Mouse (Mus musculus): ENCODE results near the gene Efna1. TPM values are rescaled to one million over a fixed set of nuclear protein-coding genes. Genes with fewer than 3 reads are reported as not detected.

The Efna1 gene
- polyA plus RNA-seq, 1 experiment = 13.9 TPM

DNA sequence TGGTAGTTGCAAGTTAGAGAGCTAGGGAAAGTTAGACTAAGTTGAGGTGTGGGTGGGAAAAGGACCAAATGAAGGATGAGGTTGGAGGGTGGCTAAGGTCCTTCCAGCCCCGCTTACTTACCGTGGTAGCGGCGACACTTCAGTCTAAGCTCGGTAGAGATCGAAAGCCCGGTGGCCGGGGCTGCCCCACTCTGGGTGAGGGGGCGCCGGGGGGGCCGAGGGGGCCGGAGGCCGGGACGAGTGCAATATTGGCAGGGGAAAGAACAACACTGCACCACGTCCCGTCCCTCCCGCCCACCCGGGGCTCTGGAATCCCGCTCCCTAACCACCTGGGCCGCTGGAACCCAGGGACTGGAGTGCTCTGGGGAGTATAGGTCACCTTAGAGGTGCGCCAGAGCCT, 54.0 kb downstream of the Efna1 start, which contains the start of gene Mtx1:
Gene Mtx1 (minus strand): TSS at position 189 of the 400 bp plus-strand sequence.
- TF ChIP-seq MYOD1 (IDR thresholded peaks at IDR 0.05; ENCODE audit: control insufficient read depth, insufficient read length, low read depth) = no peak
- TF ChIP-seq MYOG (IDR thresholded peaks at IDR 0.05; ENCODE audit: control insufficient read depth, extremely low read depth, insufficient read length) = no peak
- TF ChIP-seq CTCF (IDR thresholded peaks at IDR 0.05; ENCODE audit: control insufficient read depth, insufficient read depth, insufficient read length) = no peak
- TF ChIP-seq CEBPB (IDR thresholded peaks at IDR 0.05; ENCODE audit: low read depth) = no peak
- TF ChIP-seq FOSL1 (IDR thresholded peaks at IDR 0.05; ENCODE audit: insufficient read depth, low read length, poor library complexity, severe bottlenecking) = no peak
- no peak for TF ChIP-seq MAX (IDR thresholded peaks at IDR 0.05)
- no peak for TF ChIP-seq USF1 (IDR thresholded peaks at IDR 0.05; ENCODE audit: low read depth)
- Histone ChIP-seq H3ac (ENCODE audit: control insufficient read depth, insufficient read length, low read depth) (no peak within 1 kb of the TSS), H3K79me3 (ENCODE audit: low read depth) (no peaks in the 10 kb centered on the region), H3K79me2 (ENCODE audit: control insufficient read depth, insufficient read depth) (no peaks in the 10 kb centered on the region), H3K27me3 (ENCODE audit: control insufficient read depth, insufficient read depth, insufficient read length) (no peaks in the 10 kb centered on the region), H3K4me3 (ENCODE audit: insufficient read depth, poor library complexity, severe bottlenecking) (no peak within 1 kb of the TSS), H3K36me3 (ENCODE audit: control insufficient read depth, insufficient read depth) (no peaks in the 10 kb centered on the region)

DNA sequence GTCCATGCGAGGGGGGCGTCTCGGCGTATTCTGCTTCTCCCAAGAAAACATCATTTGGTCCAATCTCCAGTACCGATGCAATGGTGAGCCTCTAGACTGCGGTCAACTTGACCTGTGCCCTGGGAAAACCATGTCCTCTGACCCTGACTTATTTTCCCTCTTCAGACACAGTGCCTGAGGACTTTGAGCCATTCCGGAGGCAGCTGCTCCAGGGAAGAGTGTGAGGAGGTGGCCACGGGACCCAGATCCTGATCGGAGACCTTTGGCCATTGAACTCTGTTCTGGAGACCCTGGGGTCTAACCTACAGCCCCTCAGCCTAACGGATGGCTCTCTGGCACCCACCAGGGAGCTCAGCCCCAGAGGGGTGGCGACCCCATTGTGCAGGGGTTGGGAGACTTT, 54.6 kb downstream of the Efna1 start:
- Histone ChIP-seq H3K27me3 (ENCODE audit: control insufficient read depth, insufficient read depth, insufficient read length) (no peaks in the 10 kb centered on the region), H3K36me3 (ENCODE audit: control insufficient read depth, insufficient read depth) (no peaks in the 10 kb centered on the region), H3K79me3 (ENCODE audit: low read depth) (no peaks in the 10 kb centered on the region), H3K4me3 (ENCODE audit: insufficient read depth, poor library complexity, severe bottlenecking) (no peak overlapping the region), H3K79me2 (ENCODE audit: control insufficient read depth, insufficient read depth) (no peaks in the 10 kb centered on the region), H3ac (ENCODE audit: control insufficient read depth, insufficient read length, low read depth) (no peak overlapping the region)
- TF ChIP-seq MYOG (IDR thresholded peaks at IDR 0.05; ENCODE audit: control insufficient read depth, extremely low read depth, insufficient read length) (no peak), USF1 (IDR thresholded peaks at IDR 0.05; ENCODE audit: low read depth) (no peak), MYOD1 (IDR thresholded peaks at IDR 0.05; ENCODE audit: control insufficient read depth, insufficient read length, low read depth) (no peak), FOSL1 (IDR thresholded peaks at IDR 0.05; ENCODE audit: insufficient read depth, low read length, poor library complexity, severe bottlenecking) (no peak), CTCF (IDR thresholded peaks at IDR 0.05; ENCODE audit: control insufficient read depth, insufficient read depth, insufficient read length) (no peak), CEBPB (IDR thresholded peaks at IDR 0.05; ENCODE audit: low read depth) (no peak), MAX (IDR thresholded peaks at IDR 0.05) (no peak)

DNA sequence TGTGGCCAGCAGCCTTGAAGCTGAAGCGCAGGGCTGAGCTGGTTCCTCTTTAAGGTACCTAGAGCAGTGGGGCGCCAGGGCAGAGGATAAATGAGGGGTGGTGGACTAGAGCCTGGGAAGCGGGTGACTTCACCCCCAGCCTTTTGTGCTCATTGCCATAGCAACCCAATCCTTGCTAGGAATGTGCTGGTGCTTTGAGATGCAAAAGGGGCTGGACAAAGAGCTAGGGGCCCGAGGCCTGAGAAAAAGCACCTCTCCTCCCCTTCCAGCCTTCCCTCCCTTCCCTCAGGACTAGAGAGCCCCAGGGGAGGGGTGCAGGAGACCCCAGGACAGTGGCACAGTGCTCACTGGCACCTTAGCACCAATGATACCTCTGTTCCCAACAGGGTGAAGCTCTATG, 55.0 kb downstream of the Efna1 start:
- Histone ChIP-seq H3ac (ENCODE audit: control insufficient read depth, insufficient read length, low read depth) (no peak overlapping the region), H3K79me2 (ENCODE audit: control insufficient read depth, insufficient read depth) (no peaks in the 10 kb centered on the region), H3K79me3 (ENCODE audit: low read depth) (no peaks in the 10 kb centered on the region), H3K27me3 (ENCODE audit: control insufficient read depth, insufficient read depth, insufficient read length) (no peaks in the 10 kb centered on the region), H3K36me3 (ENCODE audit: control insufficient read depth, insufficient read depth) (no peaks in the 10 kb centered on the region), H3K4me3 (ENCODE audit: insufficient read depth, poor library complexity, severe bottlenecking) (no peak overlapping the region)
- TF ChIP-seq MYOG (IDR thresholded peaks at IDR 0.05; ENCODE audit: control insufficient read depth, extremely low read depth, insufficient read length) = no peak
- TF ChIP-seq MAX (IDR thresholded peaks at IDR 0.05) = no peak
- no peak for TF ChIP-seq MYOD1 (IDR thresholded peaks at IDR 0.05; ENCODE audit: control insufficient read depth, insufficient read length, low read depth)
- TF ChIP-seq USF1 (IDR thresholded peaks at IDR 0.05; ENCODE audit: low read depth) = no peak
- TF ChIP-seq CEBPB (IDR thresholded peaks at IDR 0.05; ENCODE audit: low read depth) = no peak
- no peak for TF ChIP-seq CTCF (IDR thresholded peaks at IDR 0.05; ENCODE audit: control insufficient read depth, insufficient read depth, insufficient read length)
- TF ChIP-seq FOSL1 (IDR thresholded peaks at IDR 0.05; ENCODE audit: insufficient read depth, low read length, poor library complexity, severe bottlenecking) = no peak

DNA sequence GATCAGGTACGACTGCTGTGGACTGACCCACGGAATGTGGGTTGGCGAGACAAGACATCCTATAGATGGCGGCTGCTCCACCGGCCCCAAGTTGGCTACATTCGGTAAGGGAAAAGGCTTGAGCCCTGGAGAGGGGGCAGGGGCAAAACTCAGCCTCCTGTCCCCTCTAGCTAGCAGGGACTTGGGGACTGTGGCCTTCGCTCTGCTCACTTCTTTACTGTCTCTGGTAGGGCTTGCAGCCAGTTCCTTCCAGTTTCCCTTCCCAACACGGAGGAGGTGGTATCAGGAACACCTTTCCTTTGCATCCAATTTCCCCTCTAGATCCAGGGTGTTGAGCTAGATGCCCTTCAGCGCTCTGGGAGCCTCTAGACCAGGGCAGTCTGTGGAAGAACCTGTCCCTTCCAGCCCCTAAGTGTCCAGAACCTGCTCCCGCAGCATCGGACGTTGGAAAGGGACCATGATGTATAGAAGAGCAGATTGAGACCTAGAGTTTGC, 55.6 kb downstream of the Efna1 start:
- Histone ChIP-seq H3K79me3 (ENCODE audit: low read depth) (no peaks in the 10 kb centered on the region), H3K79me2 (ENCODE audit: control insufficient read depth, insufficient read depth) (no peaks in the 10 kb centered on the region), H3ac (ENCODE audit: control insufficient read depth, insufficient read length, low read depth) (no peak overlapping the region), H3K27me3 (ENCODE audit: control insufficient read depth, insufficient read depth, insufficient read length) (no peaks in the 10 kb centered on the region), H3K4me3 (ENCODE audit: insufficient read depth, poor library complexity, severe bottlenecking) (no peak overlapping the region), H3K36me3 (ENCODE audit: control insufficient read depth, insufficient read depth) (no peaks in the 10 kb centered on the region)
- TF ChIP-seq USF1 (IDR thresholded peaks at IDR 0.05; ENCODE audit: low read depth) = no peak
- TF ChIP-seq MYOD1 (IDR thresholded peaks at IDR 0.05; ENCODE audit: control insufficient read depth, insufficient read length, low read depth) = no peak
- TF ChIP-seq MAX (IDR thresholded peaks at IDR 0.05) = no peak
- no peak for TF ChIP-seq CEBPB (IDR thresholded peaks at IDR 0.05; ENCODE audit: low read depth)
- no peak for TF ChIP-seq FOSL1 (IDR thresholded peaks at IDR 0.05; ENCODE audit: insufficient read depth, low read length, poor library complexity, severe bottlenecking)
- TF ChIP-seq CTCF (IDR thresholded peaks at IDR 0.05; ENCODE audit: control insufficient read depth, insufficient read depth, insufficient read length) = no peak
- TF ChIP-seq MYOG (IDR thresholded peaks at IDR 0.05; ENCODE audit: control insufficient read depth, extremely low read depth, insufficient read length) = no peak

DNA sequence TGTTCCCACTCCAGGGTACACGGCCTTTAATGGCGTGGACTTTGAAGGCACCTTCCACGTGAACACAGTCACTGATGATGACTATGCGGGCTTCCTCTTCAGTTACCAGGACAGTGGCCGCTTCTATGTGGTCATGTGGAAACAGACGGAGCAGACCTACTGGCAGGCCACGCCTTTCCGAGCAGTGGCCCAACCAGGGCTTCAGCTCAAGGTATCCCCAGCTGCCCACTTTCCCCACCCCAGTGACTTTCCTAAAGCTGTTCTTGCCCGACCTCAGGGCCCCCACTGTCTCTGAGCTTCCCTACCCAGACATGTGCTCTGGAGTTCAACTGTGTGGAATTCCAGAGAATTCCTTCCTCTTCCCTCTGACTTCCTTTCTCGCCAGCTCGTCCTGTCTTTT, 56.1 kb downstream of the Efna1 start:
- H3K79me2 ChIP-seq (ENCODE audit: control insufficient read depth, insufficient read depth) = no peaks in the 10 kb centered on the region
- no peak overlapping the region for H3ac ChIP-seq (ENCODE audit: control insufficient read depth, insufficient read length, low read depth)
- H3K79me3 ChIP-seq (ENCODE audit: low read depth) = no peaks in the 10 kb centered on the region
- no peaks in the 10 kb centered on the region for H3K36me3 ChIP-seq (ENCODE audit: control insufficient read depth, insufficient read depth)
- no peaks in the 10 kb centered on the region for H3K27me3 ChIP-seq (ENCODE audit: control insufficient read depth, insufficient read depth, insufficient read length)
- no peak overlapping the region for H3K4me3 ChIP-seq (ENCODE audit: insufficient read depth, poor library complexity, severe bottlenecking)
- TF ChIP-seq MYOD1 (IDR thresholded peaks at IDR 0.05; ENCODE audit: control insufficient read depth, insufficient read length, low read depth) (no peak), USF1 (IDR thresholded peaks at IDR 0.05; ENCODE audit: low read depth) (no peak), MYOG (IDR thresholded peaks at IDR 0.05; ENCODE audit: control insufficient read depth, extremely low read depth, insufficient read length) (no peak), CTCF (IDR thresholded peaks at IDR 0.05; ENCODE audit: control insufficient read depth, insufficient read depth, insufficient read length) (no peak), FOSL1 (IDR thresholded peaks at IDR 0.05; ENCODE audit: insufficient read depth, low read length, poor library complexity, severe bottlenecking) (no peak), CEBPB (IDR thresholded peaks at IDR 0.05; ENCODE audit: low read depth) (no peak), MAX (IDR thresholded peaks at IDR 0.05) (no peak)

Small RNA genes within 50 kb of the gene (microRNA-seq; reads per million reads assigned to microRNA genes)
- gene Mir92b (ENCODE audit: borderline microRNAs expressed) = 31.7 reads per million, percentile 66 among the genes with 10 or more reads in this experiment

Other genes starting within 250 kb of the Efna1 start
- gene Rusc1, start 187.8 kb downstream of the Efna1 start, polyA plus RNA-seq (2012; fragmentation: generic; extraction: Trizol) = 25.0 TPM
- gene Gm43738, start 180.0 kb downstream of the Efna1 start, polyA plus RNA-seq (2012; fragmentation: generic; extraction: Trizol) = 0.02 TPM
- 384 TPM for gene Fdps, start 179.2 kb downstream of the Efna1 start, polyA plus RNA-seq (2012; fragmentation: generic; extraction: Trizol)
- not detected for gene Pklr, start 145.0 kb downstream of the Efna1 start, polyA plus RNA-seq (2012; fragmentation: generic; extraction: Trizol)
- gene Hcn3, start 120.9 kb downstream of the Efna1 start, polyA plus RNA-seq (2012; fragmentation: generic; extraction: Trizol) = 0.15 TPM
- gene Clk2, start 116.3 kb downstream of the Efna1 start, polyA plus RNA-seq (2012; fragmentation: generic; extraction: Trizol) = 14.5 TPM
- gene Scamp3, start 103.7 kb downstream of the Efna1 start, polyA plus RNA-seq (2012; fragmentation: generic; extraction: Trizol) = 139 TPM
- gene Fam189b, start 98.0 kb downstream of the Efna1 start, polyA plus RNA-seq (2012; fragmentation: generic; extraction: Trizol) = 27.4 TPM
- 40.6 TPM for gene Gba, start 78.2 kb downstream of the Efna1 start, polyA plus RNA-seq (2012; fragmentation: generic; extraction: Trizol)
- gene Thbs3, start 66.0 kb downstream of the Efna1 start, polyA plus RNA-seq (2012; fragmentation: generic; extraction: Trizol) = 9.1 TPM
- gene Mtx1, start 54.1 kb downstream of the Efna1 start, polyA plus RNA-seq (2012; fragmentation: generic; extraction: Trizol) = 248 TPM
- 0.20 TPM for gene Muc1, start 52.1 kb downstream of the Efna1 start, polyA plus RNA-seq (2012; fragmentation: generic; extraction: Trizol)
- 299 TPM for gene Krtcap2, start 35.2 kb downstream of the Efna1 start, polyA plus RNA-seq (2012; fragmentation: generic; extraction: Trizol)
- gene Trim46, start 34.8 kb downstream of the Efna1 start, polyA plus RNA-seq (2012; fragmentation: generic; extraction: Trizol) = 11.0 TPM
- 228 TPM for gene Dpm3, start 21.8 kb downstream of the Efna1 start, polyA plus RNA-seq (2012; fragmentation: generic; extraction: Trizol)
- gene Slc50a1, start 10.6 kb downstream of the Efna1 start, polyA plus RNA-seq (2012; fragmentation: generic; extraction: Trizol) = 48.7 TPM
- gene Efna3, start 41.8 kb upstream of the Efna1 start, polyA plus RNA-seq (2012; fragmentation: generic; extraction: Trizol) = 2.9 TPM
- 13.3 TPM for gene Efna4, start 56.9 kb upstream of the Efna1 start, polyA plus RNA-seq (2012; fragmentation: generic; extraction: Trizol)
- gene Adam15, start 68.9 kb upstream of the Efna1 start, polyA plus RNA-seq (2012; fragmentation: generic; extraction: Trizol) = 60.2 TPM
- gene Dcst2, start 80.8 kb upstream of the Efna1 start, polyA plus RNA-seq (2012; fragmentation: generic; extraction: Trizol) = 0.01 TPM
- 0.20 TPM for gene Dcst1, start 84.1 kb upstream of the Efna1 start, polyA plus RNA-seq (2012; fragmentation: generic; extraction: Trizol)
- gene Zbtb7b, start 113.6 kb upstream of the Efna1 start, polyA plus RNA-seq (2012; fragmentation: generic; extraction: Trizol) = 29.5 TPM
- not detected for gene Lenep, start 121.7 kb upstream of the Efna1 start, polyA plus RNA-seq (2012; fragmentation: generic; extraction: Trizol)
- gene Flad1, start 130.7 kb upstream of the Efna1 start, polyA plus RNA-seq (2012; fragmentation: generic; extraction: Trizol) = 11.0 TPM
- 446 TPM for gene Cks1b, start 137.2 kb upstream of the Efna1 start, polyA plus RNA-seq (2012; fragmentation: generic; extraction: Trizol)
- 86.3 TPM for gene Shc1, start 137.3 kb upstream of the Efna1 start, polyA plus RNA-seq (2012; fragmentation: generic; extraction: Trizol)
- gene Pygo2, start 149.1 kb upstream of the Efna1 start, polyA plus RNA-seq (2012; fragmentation: generic; extraction: Trizol) = 53.1 TPM
- gene Pbxip1, start 155.6 kb upstream of the Efna1 start, polyA plus RNA-seq (2012; fragmentation: generic; extraction: Trizol) = 34.6 TPM
- gene Pmvk, start 173.4 kb upstream of the Efna1 start, polyA plus RNA-seq (2012; fragmentation: generic; extraction: Trizol) = 36.6 TPM
- 0.01 TPM for gene Kcnn3, start 239.0 kb upstream of the Efna1 start, polyA plus RNA-seq (2012; fragmentation: generic; extraction: Trizol)